Mouse (Mus musculus): Measurements from ENCODE around the gene Snrnp35. TPM values are rescaled to one million over a fixed set of nuclear protein-coding genes. Genes with fewer than 3 reads are reported as not detected.

Snrnp35 gene
- total RNA-seq, 2 experiments from 2014 or later, result 3.8 to 10.6 TPM

- ATAC-seq (ENCODE audit: poor library complexity, severe bottlenecking), result no peak
These were observed 20.5 kb upstream of the Snrnp35 start for GRCm38 (mm10) chr5:124462297-124463025.

- no peak for ATAC-seq (ENCODE audit: poor library complexity, severe bottlenecking)
These were observed 19.5 kb upstream of the Snrnp35 start for GRCm38 (mm10) chr5:124463462-124463861.

GRCm38 (mm10) chr5:124464905-124465304 is 18.0 kb upstream of the Snrnp35 start:
- no peak for ATAC-seq (ENCODE audit: poor library complexity, severe bottlenecking)

- peak; percentile 85 for ATAC-seq (ENCODE audit: poor library complexity, severe bottlenecking)
These were observed 15.2 kb upstream of the Snrnp35 start for GRCm38 (mm10) chr5:124467766-124468165.

GRCm38 (mm10) chr5:124468365-124468764 is 14.6 kb upstream of the Snrnp35 start:
- ATAC-seq (ENCODE audit: poor library complexity, severe bottlenecking), result peak; percentile 31; the same call in 1 of the 2 replicates

- ATAC-seq (ENCODE audit: poor library complexity, severe bottlenecking), result no peak
These were observed 13.4 kb upstream of the Snrnp35 start for GRCm38 (mm10) chr5:124469486-124469885.

- no peak for ATAC-seq (ENCODE audit: poor library complexity, severe bottlenecking)
These were observed 12.3 kb upstream of the Snrnp35 start for GRCm38 (mm10) chr5:124470591-124471171.

GRCm38 (mm10) chr5:124478873-124479204 is 4.1 kb upstream of the Snrnp35 start:
- ATAC-seq (ENCODE audit: poor library complexity, severe bottlenecking), result no peak

GRCm38 (mm10) chr5:124480119-124480518 is 2.8 kb upstream of the Snrnp35 start:
- peak; percentile 11; the same call in 1 of the 2 replicates for ATAC-seq (ENCODE audit: poor library complexity, severe bottlenecking)

GRCm38 (mm10) chr5:124481714-124482113 is 1.2 kb upstream of the Snrnp35 start:
- ATAC-seq (ENCODE audit: poor library complexity, severe bottlenecking), result no peak

- ATAC-seq (ENCODE audit: poor library complexity, severe bottlenecking), result no peak
These were observed 433 bp upstream of the Snrnp35 start for GRCm38 (mm10) chr5:124482436-124482965.

- ATAC-seq (ENCODE audit: poor library complexity, severe bottlenecking), result peak; percentile 10
These were observed 892 bp downstream of the Snrnp35 start for GRCm38 (mm10) chr5:124483655-124484396.

- ATAC-seq (ENCODE audit: poor library complexity, severe bottlenecking), result no peak
These were observed 2.7 kb downstream of the Snrnp35 start for GRCm38 (mm10) chr5:124485654-124486053.

GRCm38 (mm10) chr5:124488885-124489284 is 6.0 kb downstream of the Snrnp35 start:
- ATAC-seq (ENCODE audit: poor library complexity, severe bottlenecking), result no peak

- no peak for ATAC-seq (ENCODE audit: poor library complexity, severe bottlenecking)
These were observed 8.8 kb downstream of the Snrnp35 start for GRCm38 (mm10) chr5:124491732-124492131.

- peak; percentile 71 for ATAC-seq (ENCODE audit: poor library complexity, severe bottlenecking)
These were observed 9.7 kb downstream of the Snrnp35 start for GRCm38 (mm10) chr5:124492618-124493017.

GRCm38 (mm10) chr5:124493455-124493854 is 10.5 kb downstream of the Snrnp35 start:
- peak; percentile 64 for ATAC-seq (ENCODE audit: poor library complexity, severe bottlenecking)

- no peak for ATAC-seq (ENCODE audit: poor library complexity, severe bottlenecking)
These were observed 12.6 kb downstream of the Snrnp35 start for GRCm38 (mm10) chr5:124495547-124495946.

GRCm38 (mm10) chr5:124496614-124497514 is 13.9 kb downstream of the Snrnp35 start:
- peak; percentile 74 for ATAC-seq (ENCODE audit: poor library complexity, severe bottlenecking)

- ATAC-seq (ENCODE audit: poor library complexity, severe bottlenecking), result peak; percentile 66
These were observed 15.4 kb downstream of the Snrnp35 start for GRCm38 (mm10) chr5:124498221-124498876.
